Mouse (Mus musculus) urinary bladder, postnatal 25 days (tissue): ENCODE results near the gene Insig2.

Source experiments
- DNase-seq: peaks from one replicate; pipeline ENCODE4 v3.0.0; 2022; ENCODE audit warnings: low spot score

Gene Insig2

DNA sequence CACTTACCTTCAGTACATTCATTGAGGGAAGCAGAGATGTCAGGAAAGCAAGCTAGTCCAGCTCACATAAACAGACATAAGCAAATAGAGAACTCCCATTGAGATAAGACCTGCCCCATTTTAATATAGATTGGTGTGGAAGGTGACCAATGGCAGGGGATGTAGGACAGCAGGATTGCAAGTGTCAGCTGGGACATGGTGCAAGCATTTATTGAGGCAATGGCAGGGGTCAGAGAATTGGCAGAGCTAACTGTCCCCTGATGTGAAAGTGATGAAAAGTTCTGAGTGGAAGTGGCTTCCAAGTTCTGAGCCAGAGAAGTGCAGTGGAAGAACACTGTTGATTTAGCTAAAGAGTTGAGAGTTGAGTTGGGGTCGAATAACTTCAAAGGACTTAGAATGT lies at the start of gene Insig2:
Gene Insig2, minus strand, starts transcription at position 105 of the 400 bp plus-strand sequence.
- DNase-seq, result no peak

DNA sequence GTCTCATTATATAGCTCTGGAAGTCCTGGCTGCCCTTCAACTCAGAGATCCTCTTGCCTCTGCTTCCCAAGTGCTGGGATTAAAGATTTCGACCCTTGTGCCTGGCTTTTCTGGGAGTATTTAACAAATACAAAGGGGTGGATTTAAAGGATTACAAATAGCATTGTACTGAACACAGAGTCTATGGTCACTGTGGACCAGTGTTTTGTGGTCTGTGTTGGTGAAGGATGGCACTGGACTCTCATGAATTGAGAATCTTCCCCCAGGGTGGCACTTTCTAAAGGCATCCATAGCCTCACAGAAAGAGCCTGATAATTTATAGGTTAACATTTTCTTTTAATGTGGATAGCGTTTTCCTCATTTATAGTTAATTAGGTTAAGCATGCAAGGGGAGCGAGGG lies 49.2 kb upstream of the Insig2 start:
- DNase-seq, result no peak

DNA sequence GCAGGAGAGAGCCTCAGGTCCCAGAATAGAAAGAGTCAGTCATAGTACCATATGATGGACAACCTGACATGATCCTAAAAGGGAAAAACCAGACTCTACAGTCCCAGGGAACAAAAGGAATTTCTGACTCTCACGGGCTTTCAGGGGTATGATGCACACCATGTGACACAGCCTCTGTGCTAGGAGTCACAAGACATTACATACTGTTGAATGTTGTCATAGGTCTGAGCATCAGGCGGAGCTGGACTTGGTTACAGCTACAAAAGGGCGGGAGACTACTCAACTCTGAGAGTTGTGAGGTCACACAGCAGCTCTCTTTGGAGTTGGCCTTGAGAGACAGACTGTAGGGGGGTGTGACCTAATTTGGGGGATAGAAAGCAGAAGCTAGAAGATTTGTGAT lies 47.6 kb upstream of the Insig2 start:
- no peak for DNase-seq

DNA sequence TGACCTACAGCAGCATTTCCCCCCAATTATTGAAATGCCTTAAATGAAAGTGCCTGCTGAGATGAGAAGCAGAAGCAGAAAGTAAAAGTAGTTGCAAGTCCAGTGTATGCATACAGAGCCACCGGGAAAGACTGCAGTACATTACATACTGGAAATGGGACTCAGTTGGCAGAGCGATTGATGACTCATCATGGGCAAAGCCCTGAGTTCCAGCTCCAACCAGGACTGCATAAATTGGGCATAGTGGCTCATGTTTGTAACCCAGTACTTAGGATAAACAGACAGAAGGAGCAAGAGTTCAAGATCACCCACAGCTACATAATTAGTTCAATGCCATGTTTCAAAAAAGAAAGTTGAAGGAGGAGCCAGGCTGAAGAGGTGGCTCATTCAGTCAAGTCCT lies 45.5 kb upstream of the Insig2 start:
- DNase-seq, result no peak

DNA sequence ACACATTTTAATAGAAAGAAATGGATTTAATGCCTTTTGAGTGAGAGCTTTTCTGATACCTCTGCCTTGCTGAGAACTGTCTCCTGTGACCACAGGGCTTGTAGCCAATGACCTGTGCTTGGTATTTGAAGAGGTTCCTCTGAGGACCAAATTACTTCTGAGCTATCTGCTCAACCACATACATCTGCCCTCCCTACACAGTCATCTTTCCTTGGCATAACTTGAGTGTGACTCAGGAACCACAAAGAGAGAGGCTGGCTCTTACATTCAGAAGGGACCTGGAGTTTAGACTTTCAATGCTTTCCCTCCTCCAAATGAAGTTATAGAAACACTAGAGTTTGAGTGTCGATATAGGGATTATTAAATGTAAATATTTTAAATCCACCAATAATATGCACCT lies 45.0 kb upstream of the Insig2 start:
- no peak for DNase-seq

DNA sequence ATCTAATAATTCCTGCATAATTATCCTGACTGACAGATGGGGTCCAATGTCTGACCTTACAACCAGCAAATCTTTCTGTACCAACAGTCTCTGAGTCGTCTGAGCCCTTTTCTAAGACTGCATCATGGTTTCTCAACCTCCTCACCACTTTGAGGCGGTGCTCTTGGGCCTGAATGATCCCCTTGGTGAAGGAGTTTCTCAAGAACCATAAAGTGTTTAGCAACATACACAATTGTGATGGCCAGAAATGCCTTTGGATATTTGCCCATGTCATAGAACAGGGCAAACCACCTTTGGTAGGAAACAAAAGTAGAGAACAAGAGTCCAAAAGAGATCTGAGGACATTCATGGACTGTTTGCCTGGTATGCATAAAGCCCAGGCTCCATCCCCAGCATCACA lies 41.2 kb upstream of the Insig2 start:
- no peak for DNase-seq

DNA sequence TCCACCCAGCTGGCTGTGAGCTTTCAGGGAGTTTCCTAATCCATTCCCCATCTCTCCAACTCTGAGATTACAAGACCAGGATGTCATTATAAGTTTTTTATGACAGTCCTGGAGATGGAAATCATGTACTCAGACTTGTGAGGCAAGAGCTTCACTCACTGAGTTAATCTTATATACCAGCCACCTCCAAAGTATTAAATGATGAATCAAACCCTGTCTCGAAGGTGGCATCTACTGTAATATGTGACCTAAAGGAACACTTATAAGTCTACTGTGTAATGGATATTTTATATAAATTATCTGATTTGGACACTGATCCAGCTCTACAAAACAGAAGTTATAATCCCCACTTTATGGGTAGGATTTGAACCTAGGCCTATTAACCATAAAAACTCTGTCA lies 40.3 kb upstream of the Insig2 start:
- no peak for DNase-seq

DNA sequence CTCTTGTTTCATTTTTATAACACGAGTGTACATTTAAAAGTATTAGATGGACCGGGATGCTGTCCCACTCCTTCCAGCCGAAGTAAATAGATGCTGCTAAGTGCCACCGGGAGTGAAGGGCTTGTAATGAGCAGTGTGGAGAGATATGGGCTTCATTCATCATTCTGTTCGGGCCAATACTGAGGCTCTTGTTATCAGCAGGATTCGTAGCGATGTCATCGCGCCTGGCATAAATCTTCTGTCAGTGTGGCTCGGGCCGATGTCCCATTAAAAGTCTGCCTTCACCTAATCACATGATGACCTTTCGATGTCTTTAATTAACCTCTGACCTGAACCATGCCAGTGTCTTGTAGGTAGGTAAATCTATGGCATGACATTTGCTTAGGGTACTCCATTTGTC lies 39.1 kb upstream of the Insig2 start:
- no peak for DNase-seq

DNA sequence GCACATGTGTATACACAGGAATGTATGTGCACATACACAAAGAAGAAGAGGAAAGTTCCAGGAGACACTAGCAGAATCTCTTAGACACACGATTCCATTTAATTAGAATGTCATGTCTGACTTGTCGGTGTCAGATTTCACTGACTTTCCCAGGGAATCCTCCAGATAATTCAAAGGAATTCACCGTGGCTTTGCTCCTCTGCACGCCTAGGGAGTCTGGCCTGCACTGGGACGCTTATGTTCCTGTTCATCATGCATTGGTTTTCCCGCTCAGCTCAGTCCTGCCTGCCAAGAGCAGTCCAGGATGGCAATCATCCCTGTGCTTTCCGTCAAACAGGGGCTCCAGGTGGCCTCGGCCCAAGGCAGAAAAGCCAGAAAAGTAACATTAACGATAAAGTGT lies 34.9 kb upstream of the Insig2 start:
- no peak for DNase-seq

DNA sequence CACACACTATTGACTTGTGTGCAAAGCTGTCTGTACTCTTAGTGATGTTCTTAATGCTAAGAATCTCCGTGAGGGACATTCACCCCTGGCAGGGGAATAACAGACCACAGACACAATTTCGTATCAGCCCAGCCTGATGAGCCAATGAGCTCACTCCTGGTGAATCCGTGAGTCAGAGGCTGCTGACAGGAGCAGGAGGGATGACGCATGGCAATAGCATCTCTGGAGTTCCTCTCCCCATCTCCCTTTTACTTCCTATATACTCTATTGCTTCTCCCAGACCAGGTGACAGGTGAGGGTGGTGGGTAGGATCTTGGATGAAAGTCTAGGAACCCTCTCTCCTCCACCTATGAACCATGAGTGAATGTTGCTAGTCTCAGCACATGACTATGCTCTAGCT lies 28.2 kb upstream of the Insig2 start:
- no peak for DNase-seq

DNA sequence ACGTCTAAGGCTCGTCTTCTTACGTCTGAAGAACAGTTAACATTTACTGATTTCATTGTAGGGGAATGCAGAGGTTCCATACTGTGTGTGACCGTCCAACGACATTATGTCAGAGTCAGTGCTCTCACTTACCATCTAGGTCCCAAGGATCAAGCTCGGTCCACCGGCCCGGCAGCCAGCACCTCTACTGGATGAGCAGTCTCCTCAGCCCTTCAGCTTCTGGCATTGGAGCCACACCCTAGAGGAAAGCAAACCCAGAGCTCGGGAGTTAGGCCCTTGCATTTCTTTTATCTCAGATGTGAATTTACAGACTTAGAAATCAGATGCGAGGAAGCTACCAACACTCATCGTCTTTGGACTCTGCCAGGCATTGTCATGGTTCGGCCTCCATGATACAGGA lies 27.3 kb upstream of the Insig2 start:
- DNase-seq, result no peak

DNA sequence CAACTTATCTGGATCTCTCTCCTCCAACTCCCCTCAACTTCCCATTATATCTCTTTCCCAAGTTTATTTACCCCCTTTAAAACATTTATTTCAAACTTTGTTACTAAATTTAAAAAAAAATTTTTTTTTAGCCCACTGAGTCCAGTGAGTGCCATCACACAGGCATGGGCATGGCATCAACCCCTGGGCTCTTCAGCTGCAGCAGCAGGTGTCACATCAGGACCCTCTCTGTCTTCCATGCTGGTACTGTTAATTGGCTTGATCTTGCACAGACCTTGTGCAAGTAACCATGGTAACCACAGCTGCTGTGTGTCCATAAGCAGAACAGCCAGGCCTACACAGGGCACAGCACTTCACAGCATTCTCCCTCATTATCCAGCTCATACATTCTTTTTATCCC lies 21.4 kb upstream of the Insig2 start:
- DNase-seq, result no peak

DNA sequence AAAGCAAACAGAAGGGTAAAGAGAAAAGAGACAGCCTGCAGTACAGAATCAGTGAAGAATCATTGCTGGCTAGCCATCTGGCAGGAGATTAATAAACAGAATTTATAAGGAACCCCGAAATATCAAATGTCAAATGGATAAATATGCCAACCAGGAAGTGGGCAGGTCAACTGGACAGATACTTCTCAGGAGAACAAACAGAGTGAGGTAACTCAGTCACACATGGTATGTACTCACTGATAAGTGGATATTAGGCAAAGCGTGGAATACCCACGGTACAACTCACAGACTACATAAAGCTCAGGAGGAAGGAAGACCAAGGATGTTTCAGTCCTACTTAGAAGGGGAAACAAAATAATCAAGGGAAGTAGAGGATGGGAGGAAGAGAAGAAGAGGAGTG lies 18.6 kb upstream of the Insig2 start:
- no peak for DNase-seq

DNA sequence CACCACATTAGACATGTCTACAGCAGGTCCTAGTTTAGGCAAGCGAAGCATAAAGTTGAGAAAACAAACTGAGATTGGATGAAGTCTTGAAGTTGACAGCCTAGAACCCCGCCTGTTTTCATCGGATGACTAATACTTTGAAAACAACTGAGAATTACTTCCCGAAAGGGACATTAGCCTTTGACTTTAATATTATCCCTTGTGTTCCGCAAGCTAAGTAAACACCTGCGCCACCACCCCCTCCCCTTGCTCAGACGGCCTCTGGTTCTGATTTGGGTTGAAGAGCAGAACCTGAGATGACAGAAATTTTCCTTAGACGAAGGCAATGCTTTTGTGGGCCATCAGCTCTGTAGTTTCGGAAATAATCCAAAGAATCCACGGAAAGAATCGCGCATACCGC lies 18.2 kb upstream of the Insig2 start:
- DNase-seq, result no peak

DNA sequence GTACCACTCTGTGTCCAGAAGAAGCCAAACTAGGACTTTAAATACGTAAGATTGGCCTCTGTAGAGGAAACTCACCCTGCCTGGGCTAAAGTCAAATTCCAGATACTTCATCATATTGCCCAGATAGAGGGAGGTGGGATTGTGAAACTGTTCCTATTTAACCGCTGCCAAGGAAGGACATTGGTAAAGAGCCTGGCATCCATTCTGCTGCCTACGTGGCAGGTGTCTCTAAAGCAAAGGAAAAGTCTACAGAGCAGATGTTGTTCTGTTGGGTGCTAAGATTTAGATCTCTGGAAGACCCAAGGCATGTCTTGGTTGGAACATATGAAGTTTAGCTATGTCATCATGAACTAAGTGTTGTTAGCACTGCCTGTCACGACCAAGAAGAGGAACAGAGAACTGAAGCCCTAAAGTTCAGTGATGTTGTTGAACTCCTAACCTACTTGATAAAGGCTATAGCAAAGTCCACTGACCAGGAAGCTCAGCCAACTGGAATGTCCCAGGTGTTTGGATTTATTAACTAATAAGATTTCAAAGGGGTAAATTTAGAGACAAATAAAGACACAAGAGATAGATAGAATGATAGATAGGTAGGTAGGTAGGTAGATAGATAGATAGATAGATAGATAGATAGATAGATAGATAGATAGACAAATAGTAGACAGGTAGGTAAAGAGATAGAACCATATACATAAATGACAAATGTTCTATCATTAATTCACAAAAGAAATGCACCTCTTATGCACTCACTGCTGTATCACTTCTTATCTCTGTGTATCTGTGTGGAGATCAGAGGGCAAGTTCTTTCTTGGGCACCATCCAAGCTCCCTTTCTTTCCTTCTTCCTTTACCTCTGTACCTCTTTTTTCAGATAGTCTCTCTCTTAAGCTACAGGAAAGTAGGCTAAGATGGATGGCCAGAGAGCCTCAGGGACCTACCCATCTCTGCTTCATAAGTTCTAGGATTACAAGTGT lies 16.8 kb upstream of the Insig2 start:
- DNase-seq, result no peak

DNA sequence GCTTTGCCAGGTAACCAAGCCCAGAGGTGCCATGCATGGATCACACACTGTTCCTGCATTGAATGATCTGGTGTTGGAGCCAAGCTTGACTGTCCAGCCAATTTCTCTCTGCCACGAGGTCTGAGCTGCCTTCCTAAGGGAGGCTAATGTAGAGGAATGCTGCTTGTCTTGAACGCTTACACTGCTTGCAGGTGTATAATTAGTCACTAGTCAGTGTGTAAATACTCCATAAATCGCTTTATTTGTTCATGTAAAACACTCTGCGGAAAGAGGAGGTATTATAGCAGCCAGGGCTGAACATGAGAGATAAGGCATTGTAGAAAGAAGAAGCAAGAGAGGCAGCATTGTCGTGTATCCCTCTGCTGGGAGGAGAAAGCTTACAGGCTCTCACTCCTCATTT lies 11.6 kb upstream of the Insig2 start:
- DNase-seq, result no peak

DNA sequence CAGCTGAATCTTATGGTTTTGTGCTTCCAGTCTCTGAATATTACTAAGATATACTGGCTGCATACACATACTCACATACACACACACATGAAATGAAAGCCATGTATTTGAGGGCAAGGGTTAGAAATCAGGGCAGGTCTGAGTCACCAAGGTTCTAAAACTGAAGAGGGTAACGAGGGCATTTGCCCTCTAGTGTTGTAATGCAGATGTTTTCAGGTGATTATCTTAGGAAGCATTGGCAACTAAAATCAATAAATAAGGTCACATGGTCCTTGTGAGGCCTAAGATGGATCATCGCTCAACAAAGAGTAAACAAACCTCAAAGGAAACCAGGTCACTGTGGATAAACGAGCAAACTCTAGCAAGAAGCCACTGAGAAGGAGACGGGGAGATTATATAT lies 3.4 kb upstream of the Insig2 start:
- no peak for DNase-seq

DNA sequence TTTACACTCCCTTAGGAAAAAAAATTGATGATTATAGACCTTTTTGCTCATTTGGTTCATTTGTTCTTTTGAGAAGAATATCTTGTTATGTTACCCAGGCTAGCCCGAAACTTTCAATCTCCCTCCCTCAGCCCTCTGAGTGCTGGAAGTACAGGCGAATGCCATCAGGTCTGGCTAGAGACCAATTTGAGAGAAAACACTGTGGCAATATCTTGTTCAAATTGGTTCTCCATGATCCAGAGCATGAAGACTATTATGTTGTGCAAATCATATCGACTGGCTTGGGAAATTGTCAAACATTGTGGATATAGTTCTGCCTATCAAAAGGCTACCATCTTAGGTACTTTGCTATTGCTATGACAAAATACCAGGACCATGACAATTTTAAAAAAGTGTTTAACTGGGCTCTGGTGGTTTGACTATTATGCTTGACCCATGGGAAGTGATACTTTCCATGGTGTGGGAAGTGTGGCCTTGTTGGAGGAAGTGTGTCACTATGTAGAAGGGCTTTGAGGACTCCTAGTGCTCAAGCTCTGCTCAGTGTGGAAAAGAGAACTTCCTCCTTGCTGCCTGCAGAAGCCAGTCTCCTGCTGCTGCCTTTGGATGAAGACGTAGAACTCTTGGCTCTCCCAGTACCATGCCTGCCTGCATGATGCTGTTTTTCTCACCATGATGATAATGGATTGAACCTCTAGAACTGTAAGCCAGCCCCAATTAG lies 1.8 kb upstream of the Insig2 start:
- DNase-seq, result no peak

DNA sequence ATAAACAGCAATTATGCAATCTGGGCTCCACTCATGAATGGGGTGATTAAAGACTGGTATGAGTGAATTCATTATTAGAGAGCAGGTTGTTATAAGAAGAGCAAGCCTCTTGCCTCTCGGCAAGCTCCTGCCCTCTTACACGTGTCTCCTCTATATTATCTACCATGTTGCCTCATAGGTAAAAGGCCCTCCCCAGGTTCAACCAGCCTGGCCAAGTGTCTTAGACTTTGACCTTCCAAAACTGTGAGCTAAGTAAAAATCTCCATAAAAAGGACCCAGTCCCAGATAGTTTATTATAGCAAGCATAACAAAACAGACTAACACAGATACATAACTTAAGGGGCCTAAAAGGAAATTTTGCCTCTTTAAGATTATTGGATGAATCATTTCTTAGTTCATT lies 1.8 kb downstream of the Insig2 start:
- DNase-seq, result no peak

DNA sequence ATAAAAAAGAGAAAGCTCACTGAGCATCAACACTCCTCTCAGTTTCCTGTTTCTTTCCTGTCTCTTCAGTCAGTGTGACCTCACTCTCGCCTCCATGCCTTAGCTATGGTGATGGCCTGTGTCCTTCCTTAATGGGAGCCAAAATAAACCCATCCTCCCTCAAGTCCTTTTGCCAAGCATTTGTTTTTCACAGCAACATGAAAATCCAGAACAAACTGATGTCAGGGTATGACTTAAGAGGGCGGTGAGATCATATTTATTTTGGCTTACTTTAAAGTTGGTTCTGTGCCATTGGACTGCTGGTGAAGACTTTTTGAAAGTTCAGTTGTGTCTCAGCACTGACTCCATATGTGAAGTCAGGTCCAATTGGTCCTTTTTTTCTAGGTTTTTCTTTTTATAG lies 3.0 kb downstream of the Insig2 start:
- DNase-seq, result no peak

DNA sequence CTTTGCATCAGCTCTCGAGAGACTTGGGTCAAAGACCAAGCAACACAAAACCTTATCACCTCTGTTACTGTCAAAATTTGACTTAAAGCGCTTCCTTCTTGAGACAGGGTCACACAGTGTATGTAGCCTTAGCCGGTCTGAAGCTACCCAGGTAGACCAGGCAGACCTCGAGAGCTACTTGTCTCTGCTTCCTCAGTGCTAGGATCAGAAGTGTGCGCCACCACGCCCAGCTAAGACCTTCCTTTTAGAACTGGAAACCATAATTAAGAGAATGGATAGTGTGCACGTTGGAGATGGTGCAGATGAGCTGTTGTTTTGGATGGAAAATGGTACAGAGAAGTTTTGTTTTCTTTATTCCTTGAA lies 4.2 kb downstream of the Insig2 start:
- no peak for DNase-seq

DNA sequence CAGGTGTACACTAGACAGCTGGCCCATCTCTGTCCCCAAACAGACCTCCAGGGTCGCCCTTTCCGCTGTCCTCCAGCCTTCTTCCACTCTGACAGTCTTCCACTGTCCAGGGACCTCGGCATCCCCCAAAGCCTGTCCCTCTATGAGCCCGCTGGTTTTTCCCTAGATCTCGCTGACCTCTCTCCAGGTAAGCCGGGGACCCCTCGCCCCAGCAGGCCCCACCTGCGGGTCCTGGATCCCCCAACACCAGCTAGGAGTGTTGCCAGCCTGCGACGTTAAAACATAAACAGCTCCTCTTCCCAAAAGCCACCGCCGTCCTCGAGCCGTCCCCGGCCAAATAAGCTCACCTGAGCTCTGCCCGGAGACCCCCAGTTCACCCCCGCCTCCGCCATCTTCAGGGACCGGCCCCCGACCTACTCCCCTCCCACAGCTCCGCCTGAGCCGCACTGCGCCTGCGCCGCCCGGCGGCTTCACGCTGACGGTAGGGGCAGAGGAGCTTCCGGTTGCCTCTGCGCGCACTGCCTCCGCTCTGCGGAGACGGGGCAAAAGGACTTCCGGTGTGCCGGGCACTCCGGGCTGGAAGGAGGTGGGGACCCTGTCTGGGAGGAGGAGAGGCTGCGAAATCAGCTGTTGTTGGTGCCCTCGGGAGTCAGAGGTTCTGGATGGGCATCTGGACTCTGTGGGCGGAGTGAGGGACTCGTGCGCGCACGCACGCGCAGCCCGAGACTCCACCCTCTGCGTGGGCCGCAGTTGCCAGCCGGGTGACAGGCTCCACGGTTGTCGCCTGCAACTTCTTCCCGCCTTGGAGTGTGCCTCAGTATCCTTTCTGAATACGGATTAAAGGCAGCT lies 4.8 kb downstream of the Insig2 start:
- peak; percentile 91 for DNase-seq
